Mouse (Mus musculus) limb, embryonic 14.5 days (tissue): ENCODE data around the gene Ubxn11. TPM values are rescaled to one million over a fixed set of nuclear protein-coding genes. Genes with fewer than 3 reads are reported as not detected.
A peak's percentile ranks its signal among the peaks of the same experiment; 100 is the strongest.

Experiments used
- ATAC-seq: fragments of 200-750 bp; cut with Nextera tagmentation; 2 replicates; pipeline ENCODE4 v1.8.0; 2017; ENCODE audit warnings: low read depth, moderate number of reproducible peaks, moderate TSS enrichment; ENCODE audit not compliant: low FRiP score
- DNase-seq: peaks from one replicate; pipeline ENCODE4 v3.0.0-alpha.2; 2015; ENCODE audit warnings: low spot score
- H3K27ac ChIP-seq: fragments of 300-500 bp; sonication (generic); replicated peaks from 2 replicates; pipeline ENCODE4 v1.5.1; 2014; ENCODE audit warnings: low read depth, mild to moderate bottlenecking, low read length, moderate library complexity, mixed read lengths
- H3K27me3 ChIP-seq: fragments of 300-500 bp; sonication (generic); 2 replicates; pipeline ENCODE4 v1.6.1; 2014; ENCODE audit warnings: low read length, mixed read lengths; ENCODE audit not compliant: control insufficient read depth, insufficient read depth
- H3K36me3 ChIP-seq: fragments of 300-500 bp; sonication (generic); 2 replicates; pipeline ENCODE4 v1.6.1; 2014; ENCODE audit warnings: mild to moderate bottlenecking, low read length, moderate library complexity, mixed read lengths; ENCODE audit not compliant: control insufficient read depth, insufficient read depth
- H3K4me1 ChIP-seq: fragments of 300-500 bp; sonication (generic); 2 replicates; pipeline ENCODE4 v1.6.1; 2014; ENCODE audit warnings: antibody characterized with exemption, low read length, mixed read lengths; ENCODE audit not compliant: control insufficient read depth, insufficient read depth
- H3K4me2 ChIP-seq: fragments of 300-500 bp; sonication (generic); replicated peaks from 2 replicates; pipeline ENCODE4 v1.6.1; 2014; ENCODE audit warnings: low read depth, mild to moderate bottlenecking, low read length, moderate library complexity; ENCODE audit not compliant: severe bottlenecking
- H3K4me3 ChIP-seq: fragments of 300-500 bp; sonication (generic); replicated peaks from 2 replicates; pipeline ENCODE4 v1.5.1; 2014; ENCODE audit warnings: low read length
- H3K9ac ChIP-seq: fragments of 300-500 bp; sonication (generic); 2 replicates; pipeline ENCODE4 v1.6.1; 2014; ENCODE audit warnings: mild to moderate bottlenecking, low read depth, low read length, moderate library complexity; ENCODE audit not compliant: severe bottlenecking
- H3K9me3 ChIP-seq: fragments of 300-500 bp; sonication (generic); 2 replicates; pipeline ENCODE4 v1.6.1; 2016; ENCODE audit warnings: low read length; ENCODE audit not compliant: control insufficient read depth
- POLR2A ChIP-seq: fragments of 200-500 bp; IDR thresholded peaks from 2 replicates; pipeline ENCODE4 v1.8.0; 2012; ENCODE audit warnings: inconsistent platforms, mild to moderate bottlenecking, moderate library complexity, borderline replicate concordance; ENCODE audit not compliant: insufficient read depth, insufficient read length; ENCODE audit errors: extremely low read depth
- WGBS: fragments of 180-500 bp; shearing (Covaris S2); extraction: QIAGEN DNeasy Blood & Tissue Kit; methylation state at CpG from one replicate; pipeline ENCODE4 v1.1.7; 2014; 5-methylcytosine and 5-hydroxymethylcytosine counted together
- polyA plus RNA-seq, 2 experiments: library from polyadenylated mRNA; depleted of rRNA in 1 of 2; stranded (reverse) in 1 of 2; unstranded in 1 of 2; fragments of >200 nt; fragmentation: Nextera tagmentation in 1 of 2; extraction: Ambion mirVana in 1 of 2; gene quantifications; 2 replicates each; pipeline versions ENCODE4 v1.2.1 to v1.2.3; 2012 to 2014

The Ubxn11 gene
- polyA plus RNA-seq (2012; rRNA removed): 21.9 and 24.1 TPM in 2 replicates
- 7.6 and 12.0 TPM in 2 replicates for polyA plus RNA-seq (2014; fragmentation: Nextera tagmentation; extraction: Ambion mirVana)

DNA sequence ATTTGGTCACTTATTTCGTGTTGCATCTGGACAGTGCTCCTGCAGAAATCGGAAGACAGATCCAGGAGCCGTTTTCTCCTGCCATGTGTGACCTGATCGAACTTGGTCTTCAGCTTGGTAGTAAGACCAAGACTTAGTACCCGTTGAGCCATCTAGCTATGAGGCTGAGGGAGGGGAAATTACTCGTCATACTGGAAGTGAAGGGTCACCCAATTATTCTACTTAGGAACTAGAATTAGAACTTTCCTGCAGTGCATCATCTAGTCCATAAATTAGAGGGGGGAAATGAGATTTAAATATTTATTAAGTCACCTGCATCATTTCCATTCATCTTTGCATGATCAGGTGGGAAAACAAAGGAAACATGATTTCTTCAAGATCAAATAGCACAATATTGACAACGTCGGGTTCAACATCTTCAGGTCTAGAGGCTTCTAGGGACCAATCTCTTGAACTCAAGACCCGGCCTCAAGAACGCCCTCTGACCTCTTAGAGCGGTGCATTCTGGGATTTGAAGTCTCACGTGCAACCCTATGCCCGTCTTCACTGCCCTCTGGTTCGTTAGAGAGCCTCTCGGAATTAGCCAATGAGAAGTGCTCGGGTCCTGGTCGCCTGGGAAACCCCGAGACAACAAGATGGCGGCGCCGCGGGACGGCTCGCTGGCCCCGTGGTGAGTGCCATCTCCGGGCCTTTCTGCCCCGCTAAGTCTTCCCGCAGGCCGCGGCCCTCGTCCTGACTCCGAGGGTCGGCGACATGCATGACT lies at the start of gene Ubxn11:
Ubxn11 (plus strand) TSS at position 592 of the 763 bp plus-strand sequence.
- WGBS: 18% methylated on average over 34 of the region's 34 CpGs
- Histone ChIP-seq H3K4me2 (peak within 1 kb of the TSS; percentile 79), H3K27me3 (no peaks in the 10 kb centered on the region), H3K36me3 (no peaks in the 10 kb centered on the region), H3K4me1 (no peaks in the 10 kb centered on the region), H3K9ac (peak within 1 kb of the TSS; percentile 57), H3K27ac (no peak within 1 kb of the TSS), H3K9me3 (no peaks in the 10 kb centered on the region), H3K4me3 (peak within 1 kb of the TSS; percentile 64)
- 0 out of 2 replicates have a peak, but pooled peaks have one; percentile 41 for TF ChIP-seq POLR2A
- DNase-seq (peak; percentile 89), ATAC-seq (peak; percentile 96)

DNA sequence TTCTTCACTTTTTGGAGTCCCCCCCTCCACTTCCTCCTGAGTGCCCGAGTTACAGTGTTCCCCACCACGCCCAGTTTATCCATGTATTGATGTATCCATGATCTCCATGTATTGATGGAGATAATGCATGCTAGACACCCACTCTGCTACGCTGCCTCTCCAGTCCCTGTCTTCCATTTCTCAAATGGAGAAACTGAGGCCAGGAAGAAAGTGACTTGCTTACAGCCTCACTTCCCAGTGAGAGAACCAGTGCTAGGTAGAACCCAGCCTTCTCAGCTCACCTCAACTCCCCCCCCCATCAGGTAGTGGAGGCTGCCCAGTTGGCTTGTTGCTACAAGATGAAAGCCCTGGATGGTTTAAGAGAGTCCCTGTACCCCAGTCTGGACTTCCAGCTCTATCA lies 48.8 kb upstream of the Ubxn11 start, which contains the start of gene Zfp683:
Zfp683 (plus strand) TSS at position 301 of the 400 bp plus-strand sequence.
- no peak for TF ChIP-seq POLR2A
- H3K27ac ChIP-seq: no peak within 1 kb of the TSS
- 80% methylated on average over 3 of the region's 3 CpGs for WGBS
- no peaks in the 10 kb centered on the region for H3K36me3 ChIP-seq
- H3K9me3 ChIP-seq: no peaks in the 10 kb centered on the region
- no peak within 1 kb of the TSS for H3K4me2 ChIP-seq
- no peak within 1 kb of the TSS for H3K4me3 ChIP-seq
- no peak for DNase-seq
- no peaks in the 10 kb centered on the region for H3K27me3 ChIP-seq
- H3K9ac ChIP-seq: no peak within 1 kb of the TSS
- ATAC-seq: no peak
- 0 out of 2 replicates have a peak, but pooled peaks cover 4% of the 10 kb centered on the region for H3K4me1 ChIP-seq

DNA sequence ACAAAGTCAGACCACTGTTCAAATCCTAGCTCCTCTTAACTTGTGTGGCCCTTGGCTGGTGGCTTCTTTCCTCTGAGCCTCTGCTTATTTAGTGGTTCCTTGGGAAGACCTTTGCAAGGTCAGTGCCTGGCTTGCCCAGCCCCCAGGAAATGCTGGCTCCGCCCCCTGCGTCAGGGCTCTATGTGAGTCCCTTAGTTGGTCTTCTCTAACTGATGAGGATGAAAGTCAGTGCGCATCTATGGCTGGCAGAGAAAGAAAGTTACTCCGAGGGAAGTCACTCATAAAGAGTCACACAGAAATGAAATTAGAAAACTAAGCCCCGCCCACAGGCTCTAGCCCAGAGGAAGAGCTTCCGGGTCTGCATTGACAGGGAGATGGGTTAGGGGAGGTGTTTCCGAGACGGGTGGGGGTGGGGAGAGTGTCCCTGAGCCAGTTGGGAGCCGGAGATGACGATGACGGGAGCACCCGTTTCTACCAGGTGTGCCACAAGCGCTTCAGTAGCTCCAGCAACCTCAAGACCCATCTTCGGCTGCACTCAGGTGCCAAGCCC lies 44.1 kb upstream of the Ubxn11 start:
- H3K36me3 ChIP-seq: no peaks in the 10 kb centered on the region
- 28% methylated on average over 13 of the region's 14 CpGs for WGBS
- H3K9me3 ChIP-seq: no peaks in the 10 kb centered on the region
- H3K4me1 ChIP-seq: no peaks in the 10 kb centered on the region
- no peak for DNase-seq
- H3K27ac ChIP-seq: no peak overlapping the region
- TF ChIP-seq POLR2A: no peak
- H3K9ac ChIP-seq: no peak overlapping the region
- no peak overlapping the region for H3K4me3 ChIP-seq
- no peaks in the 10 kb centered on the region for H3K27me3 ChIP-seq
- no peak for ATAC-seq
- H3K4me2 ChIP-seq: no peak overlapping the region

DNA sequence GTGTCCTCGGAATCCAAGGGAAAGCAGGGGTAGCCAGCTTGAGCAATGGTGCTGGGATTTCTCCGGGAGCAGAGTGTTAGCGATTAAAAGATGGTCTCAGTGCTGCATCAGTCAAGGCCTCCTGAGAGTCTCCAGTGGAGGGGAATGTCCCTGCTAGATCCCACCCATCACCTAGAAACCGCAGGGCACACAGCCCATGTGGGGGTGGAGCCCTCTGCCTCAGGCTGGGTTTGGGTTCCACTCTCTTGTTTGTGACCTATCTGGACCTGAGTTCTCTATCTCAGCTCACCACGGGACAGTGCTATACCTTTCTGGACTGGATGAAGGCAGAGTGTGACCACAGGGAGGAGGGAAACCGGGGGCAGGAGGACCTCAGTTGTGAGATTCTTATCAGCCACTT lies 43.5 kb upstream of the Ubxn11 start:
- H3K27ac ChIP-seq: no peak overlapping the region
- ATAC-seq (no peak), DNase-seq (no peak)
- no peaks in the 10 kb centered on the region for H3K36me3 ChIP-seq
- no peaks in the 10 kb centered on the region for H3K4me1 ChIP-seq
- no peak overlapping the region for H3K4me2 ChIP-seq
- WGBS: 81% methylated on average over 6 of the region's 6 CpGs
- H3K9me3 ChIP-seq: no peaks in the 10 kb centered on the region
- no peak overlapping the region for H3K4me3 ChIP-seq
- H3K27me3 ChIP-seq: no peaks in the 10 kb centered on the region
- no peak for TF ChIP-seq POLR2A
- H3K9ac ChIP-seq: no peak overlapping the region

DNA sequence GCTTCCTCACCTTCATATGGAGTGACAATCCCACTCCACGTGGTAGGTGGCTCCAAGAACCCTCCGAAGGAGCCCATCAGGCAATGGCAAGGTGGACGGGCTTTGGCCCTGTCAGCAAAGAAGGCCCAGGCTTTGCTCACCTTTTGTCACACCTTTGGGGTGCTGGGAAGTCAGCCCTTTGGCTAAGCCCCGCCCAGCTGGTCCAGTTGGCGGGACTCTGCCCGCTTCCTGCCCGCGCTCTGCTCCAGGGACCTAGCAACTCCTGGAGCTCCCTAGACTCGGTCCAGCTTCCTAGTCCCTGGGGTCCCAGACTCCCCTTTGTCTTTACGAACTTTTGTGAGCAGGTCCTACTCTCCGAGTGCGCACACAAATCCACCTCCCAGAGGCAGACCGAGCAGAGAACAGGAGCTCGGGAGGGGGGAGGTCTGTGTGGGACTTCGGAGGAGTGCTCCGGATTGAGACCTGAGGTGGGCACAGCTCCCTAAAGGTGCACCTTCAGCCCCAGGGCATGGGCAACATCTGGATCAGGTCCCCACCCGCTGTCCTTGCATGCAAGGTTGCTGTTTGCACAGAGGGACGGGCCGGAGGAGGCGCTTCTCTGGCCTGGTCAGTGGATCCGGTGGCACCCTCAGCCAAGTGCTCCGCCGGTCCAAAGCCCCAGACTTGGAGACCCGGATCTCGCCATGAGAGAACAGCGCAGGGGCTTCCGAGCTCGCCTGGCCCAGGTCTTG lies 42.1 kb upstream of the Ubxn11 start, which contains the start of gene Crybg2:
Crybg2 (plus strand) TSS at position 681 of the 731 bp plus-strand sequence.
- Histone ChIP-seq H3K27me3 (no peaks in the 10 kb centered on the region), H3K27ac (no peak within 1 kb of the TSS), H3K4me1 (no peaks in the 10 kb centered on the region), H3K9me3 (no peaks in the 10 kb centered on the region), H3K4me2 (no peak within 1 kb of the TSS), H3K9ac (no peak within 1 kb of the TSS), H3K36me3 (no peaks in the 10 kb centered on the region), H3K4me3 (no peak within 1 kb of the TSS)
- DNase-seq (no peak), ATAC-seq (no peak)
- TF ChIP-seq POLR2A: no peak
- 46% methylated on average over 28 of the region's 28 CpGs for WGBS
